ENCODE assay signal across 18 mouse cellular contexts in the genomic region with DNA sequence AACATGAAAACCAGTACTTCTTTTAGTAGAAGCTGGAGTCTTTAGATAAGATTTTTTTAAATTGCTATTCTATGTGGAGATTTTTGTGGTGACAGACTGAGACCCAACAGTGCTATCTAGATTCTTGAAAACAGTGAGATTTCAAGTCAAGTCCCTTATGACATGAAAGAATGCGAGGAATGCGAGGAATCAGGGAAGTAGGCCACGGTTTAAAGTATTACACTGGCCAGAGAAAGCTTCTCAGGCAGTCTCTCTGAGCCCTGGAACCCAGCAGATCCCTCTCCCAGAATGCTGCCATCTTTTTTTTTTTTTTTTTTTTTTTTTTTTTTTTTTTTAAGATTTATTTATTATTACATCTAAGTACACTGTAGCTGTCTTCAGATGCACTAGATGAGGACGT. TPM values are rescaled to one million over a fixed set of nuclear protein-coding genes. Genes with fewer than 3 reads are reported as not detected.
DNase-seq lines count a peak whose midpoint lies in the region; ATAC-seq and TF ChIP-seq lines count a peak whose summit lies in the region.
"Had no signal": no experiment of that assay in that cellular context is flagged by ENCODE, and none has a peak within 500 bp of the region (broad histone marks: within the 10 kb centered on the region; RNA-seq: fewer than 3 reads in every experiment).

No protein-coding gene starts in this region.

- TF ChIP-seq EP300 in lung, postnatal 0 days (IDR thresholded peaks at IDR 0.05): peak; percentile 55

- H3K27ac ChIP-seq in kidney, adult 2 months (ENCODE audit: insufficient read depth, low read depth, low read length): no peak overlapping the region
- H3K27ac ChIP-seq in lung, postnatal 0 days (ENCODE audit: low read length): no peak overlapping the region
- H3K27ac ChIP-seq: embryonic facial prominence, embryonic 12.5 days; forebrain, embryonic 13.5 days; hindbrain, embryonic 15.5 days; limb, embryonic 12.5 days; macrophage; midbrain, embryonic 15.5 days had no signal

- peak; percentile 58; the same call in 1 of the 2 replicates for ATAC-seq in lung, postnatal 0 days
- ATAC-seq: forebrain, embryonic 13.5 days; midbrain, embryonic 15.5 days had no signal

- H3K27me3 ChIP-seq in kidney, adult 2 months (replicated peaks; ENCODE audit: control insufficient read depth, insufficient read depth, low read length): no peaks in the 10 kb centered on the region
- H3K27me3 ChIP-seq in lung, postnatal 0 days (replicated peaks; ENCODE audit: insufficient read depth, low read length): no peaks in the 10 kb centered on the region
- H3K27me3 ChIP-seq: embryonic facial prominence, embryonic 12.5 days; forebrain, embryonic 13.5 days; hindbrain, embryonic 15.5 days; limb, embryonic 12.5 days; midbrain, embryonic 15.5 days had no signal

- no peaks in the 10 kb centered on the region for H3K4me1 ChIP-seq in kidney, adult 2 months (ENCODE audit: control insufficient read depth, insufficient read depth, low read length)
- no peaks in the 10 kb centered on the region for H3K4me1 ChIP-seq in lung, postnatal 0 days (ENCODE audit: insufficient read depth, low read depth, low read length)
- H3K4me1 ChIP-seq: forebrain, embryonic 13.5 days; hindbrain, embryonic 15.5 days; limb, embryonic 12.5 days; midbrain, embryonic 15.5 days had no signal

- H3K36me3 ChIP-seq in kidney, adult 2 months (ENCODE audit: control insufficient read depth, insufficient read depth, low read length): no peaks in the 10 kb centered on the region
- H3K36me3 ChIP-seq in lung, postnatal 0 days (ENCODE audit: insufficient read depth, low read length): no peaks in the 10 kb centered on the region
- H3K36me3 ChIP-seq: embryonic facial prominence, embryonic 12.5 days; hindbrain, embryonic 15.5 days; limb, embryonic 12.5 days; midbrain, embryonic 15.5 days had no signal

- TF ChIP-seq POLR2A in kidney, adult 2 months (IDR thresholded peaks at IDR 0.05; ENCODE audit: low read depth, low read length): no peak

- TF ChIP-seq CTCF in kidney, adult 2 months (conservative IDR thresholded peaks at IDR 0.05; ENCODE audit: insufficient read depth, insufficient read length, low read depth, low read length): no peak
- TF ChIP-seq CTCF in lung, postnatal 0 days (IDR thresholded peaks at IDR 0.05): no peak

- H3K9ac ChIP-seq in lung, postnatal 0 days (replicated peaks; ENCODE audit: low read depth): no peak overlapping the region
- H3K9ac ChIP-seq: embryonic facial prominence, embryonic 12.5 days; forebrain, embryonic 13.5 days; hindbrain, embryonic 15.5 days; limb, embryonic 12.5 days; midbrain, embryonic 15.5 days had no signal

- H3K4me2 ChIP-seq in lung, postnatal 0 days (replicated peaks; ENCODE audit: low read depth, low read length): no peak overlapping the region
- H3K4me2 ChIP-seq: embryonic facial prominence, embryonic 12.5 days; forebrain, embryonic 13.5 days; hindbrain, embryonic 15.5 days; limb, embryonic 12.5 days; midbrain, embryonic 15.5 days had no signal

- peak; percentile 56 for DNase-seq in kidney, adult 2 months
- DNase-seq in kidney, adult 11 months: no peak
- DNase-seq in lung, postnatal 0 days (ENCODE audit: low spot score): peak; percentile 58
- DNase-seq in lung, postnatal 14 days: no peak
- DNase-seq in embryo, embryonic 10 days (ENCODE audit: low spot score): peak; percentile 54
- peak; percentile 63 for DNase-seq in mesoderm, embryonic 11.5 days (ENCODE audit: low read depth, low spot score)
- no peak for DNase-seq in right cerebral cortex, postnatal 25 days
- no peak for DNase-seq in MN1 (ENCODE audit: low spot score)
- DNase-seq: adrenal gland, adult 8-10 months; cerebellum, adult 8-10 months; heart, adult 2 months; layer of hippocampus, postnatal 36 days had no signal

- WGBS in kidney, adult 2 months: 53% methylated on average over 4 of the region's 4 CpGs
- 42% methylated on average over 4 of the region's 4 CpGs for WGBS in lung, postnatal 0 days

- H3K4me3 ChIP-seq in kidney, adult 2 months (ENCODE audit: insufficient read depth, low read depth, low read length): no peak overlapping the region
- H3K4me3 ChIP-seq in lung, postnatal 0 days (ENCODE audit: low read depth, low read length): no peak overlapping the region
- H3K4me3 ChIP-seq: embryonic facial prominence, embryonic 12.5 days; forebrain, embryonic 13.5 days; heart, adult 2 months; hindbrain, embryonic 15.5 days; limb, embryonic 12.5 days; midbrain, embryonic 15.5 days had no signal

- H3K9me3 ChIP-seq in lung, postnatal 0 days (ENCODE audit: low read length): no peaks in the 10 kb centered on the region
- H3K9me3 ChIP-seq: embryonic facial prominence, embryonic 12.5 days; forebrain, embryonic 13.5 days; hindbrain, embryonic 15.5 days; limb, embryonic 12.5 days; midbrain, embryonic 15.5 days had no signal

RNA-seq across cellular contexts. Expression of a gene that starts 16.2 kb away (rescaled TPM):
- 5.0 and 6.0 TPM in 2 replicates for polyA plus RNA-seq in kidney, adult 2 months (2012; rRNA removed)
- polyA plus RNA-seq in lung, postnatal 0 days (2015; fragmentation: Nextera tagmentation; extraction: Ambion mirVana): 49.7 and 59.9 TPM in 2 replicates

Comparison
In these comparisons a context has a peak if more than half of its experiments do, and no peak if none do; other contexts are left out.
1. DNase-seq: peak in kidney, adult 2 months (single experiment), lung, postnatal 0 days (single experiment), embryo, embryonic 10 days (single experiment) and mesoderm, embryonic 11.5 days (single experiment); none in kidney, adult 11 months (single experiment), lung, postnatal 14 days (single experiment), right cerebral cortex, postnatal 25 days (single experiment) and MN1 (single experiment).